Mouse (Mus musculus): ENCODE results near the gene Grin2b.

- TF ChIP-seq CTCF (IDR thresholded peaks at IDR 0.05; ENCODE audit: low read depth): no peak
- TF ChIP-seq EP300 (optimal IDR thresholded peaks at IDR 0.05): no peak
Observed at GRCm38 (mm10) chr6:136199814-136200213, 26.5 kb upstream of the Grin2b start.

All from stomach, postnatal 0 days (tissue).